Mouse (Mus musculus) effector memory CD4-positive, alpha-beta T cell, adult 7 months (primary cell): ENCODE measurements around the gene Ak5. TPM values are rescaled to one million over a fixed set of nuclear protein-coding genes. Genes with fewer than 3 reads are reported as not detected.

Source experiments
- polyA plus RNA-seq: library from polyadenylated mRNA; unstranded; fragments of 100-300 nt; shearing (Covaris generic); gene quantifications from one replicate; pipeline ENCODE4 v1.2.1, GENCODE M21; 2017

Ak5 gene
- polyA plus RNA-seq, result not detected

GRCm38 (mm10) chr3:152668239-152668638 lies at the start of gene Ak5:
Gene Ak5, minus strand, starts transcription at chr3:152668360.

GRCm38 (mm10) chr3:152713991-152714902 lies 46.1 kb upstream of the Ak5 start, which contains the start of gene Pigk:
Gene Pigk, plus strand, starts transcription at chr3:152714100.

Other genes starting within 250 kb of the Ak5 start
- gene Pigk, start 45.7 kb upstream of the Ak5 start, polyA plus RNA-seq, result 42.6 TPM